Mouse (Mus musculus) CH12F3 (cell line): ENCODE measurements at regions not wholly inside any gene's neighbourhood (a gene's known extent, or its start where the extent isn't known, plus 50 kb on each side); places are given as distances from the start of the nearest gene placed in this dataset.

Experiments used
- in situ Hi-C: fragments of 300-500 bp; cut with MboI; formaldehyde crosslinking; loops from 2 replicates; pipeline ENCODE4 v1.14.3; 2020; ENCODE audit warnings: low sequenced_read_pairs

DNA sequence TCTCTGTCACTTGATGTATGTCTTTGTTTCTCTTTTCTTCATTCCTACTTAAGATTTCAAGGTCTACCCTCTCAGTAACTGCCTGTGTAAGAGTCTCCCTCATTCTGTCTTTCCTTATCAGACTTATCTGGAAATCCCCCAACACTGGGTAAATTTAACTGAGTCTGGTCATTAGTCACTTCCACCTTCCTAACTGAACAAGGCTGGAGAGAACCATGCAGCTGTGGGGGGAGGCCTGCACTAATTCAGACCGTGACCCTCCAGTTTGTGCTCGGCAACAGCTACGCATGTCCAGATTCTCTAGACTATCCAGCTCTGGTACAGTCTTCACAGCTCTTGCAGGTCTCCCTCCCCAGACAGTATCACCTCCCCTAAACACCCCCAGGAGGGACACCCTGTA lies 103.3 kb downstream of the Prox1 start:
- in situ Hi-C loops, result no loop called here

DNA sequence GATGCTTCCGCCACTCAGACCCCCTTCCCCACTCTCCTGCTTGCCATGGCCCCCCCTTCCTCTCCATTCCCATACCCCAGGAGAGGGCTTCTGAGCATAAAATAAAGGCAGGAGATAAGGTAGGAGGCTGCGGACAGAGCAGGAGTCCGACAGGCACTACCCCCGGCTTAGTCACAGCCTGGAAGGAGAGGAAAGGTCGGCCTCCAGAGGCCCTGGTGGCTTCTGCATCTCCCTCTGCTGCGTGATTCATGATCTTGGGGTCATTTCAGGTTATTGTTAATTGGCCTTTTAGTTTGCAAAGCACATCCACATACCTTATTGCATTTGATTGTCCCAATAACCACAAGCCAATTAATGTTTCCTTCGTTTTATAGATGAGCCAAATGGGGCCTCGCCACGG lies 104.1 kb downstream of the Prox1 start:
- in situ Hi-C loops, result no loop called here

DNA sequence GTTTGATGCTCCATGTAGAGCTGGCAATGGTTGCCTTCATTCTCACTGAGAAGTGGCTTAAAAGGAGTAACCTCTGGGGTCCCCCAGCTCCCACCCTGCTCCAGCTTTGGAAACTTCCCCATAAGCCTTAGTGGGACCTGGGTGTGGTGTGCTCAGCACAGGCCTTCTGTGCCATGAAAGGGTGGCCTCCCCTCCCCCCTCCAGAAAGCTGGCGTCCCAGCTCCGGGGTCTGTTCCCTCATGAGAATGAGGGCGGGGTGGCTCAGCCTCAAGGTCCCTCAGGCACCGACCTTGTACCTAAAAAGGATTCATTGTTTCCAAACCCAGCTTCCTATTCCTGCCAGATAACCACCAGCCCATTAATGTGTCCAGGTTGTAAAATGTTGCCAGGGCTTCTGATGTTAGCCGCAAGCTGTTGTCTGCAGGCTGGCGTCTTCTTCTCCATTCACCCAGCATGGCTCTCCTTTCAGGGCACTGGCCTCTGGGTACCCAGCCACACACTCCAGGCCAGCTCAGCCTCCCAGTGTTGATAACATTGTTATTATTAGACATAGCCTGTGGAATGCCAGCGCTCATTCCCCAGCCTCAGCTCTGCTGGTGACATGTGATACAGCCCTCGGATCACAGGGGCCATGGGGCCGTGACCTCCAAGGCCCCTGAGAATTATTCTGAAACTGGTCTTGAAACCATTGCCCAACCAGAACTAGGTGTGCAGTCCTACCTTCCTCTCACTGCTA lies 108.8 kb downstream of the Prox1 start:
- in situ Hi-C loops, result no loop called here

DNA sequence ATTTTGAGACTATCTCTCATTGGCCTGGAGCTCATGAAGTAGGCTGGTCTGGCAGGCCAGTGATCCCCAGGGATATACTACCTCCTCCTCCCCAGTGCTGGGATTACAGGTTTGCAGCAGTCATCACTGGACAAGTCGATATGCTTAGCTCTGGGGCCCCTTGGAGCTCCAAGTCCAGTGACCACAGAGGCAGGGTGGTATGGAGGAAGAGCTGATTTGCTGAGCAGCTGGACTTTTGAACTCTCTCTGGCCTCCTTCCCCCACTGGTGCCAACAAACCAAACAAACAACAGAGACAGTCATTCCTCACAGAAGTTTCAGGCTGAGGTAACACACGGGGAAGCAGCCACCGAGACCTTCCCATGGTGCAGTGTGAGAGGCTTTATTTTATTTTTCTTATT lies 111.5 kb downstream of the Prox1 start:
- in situ Hi-C loops, result no loop called here

DNA sequence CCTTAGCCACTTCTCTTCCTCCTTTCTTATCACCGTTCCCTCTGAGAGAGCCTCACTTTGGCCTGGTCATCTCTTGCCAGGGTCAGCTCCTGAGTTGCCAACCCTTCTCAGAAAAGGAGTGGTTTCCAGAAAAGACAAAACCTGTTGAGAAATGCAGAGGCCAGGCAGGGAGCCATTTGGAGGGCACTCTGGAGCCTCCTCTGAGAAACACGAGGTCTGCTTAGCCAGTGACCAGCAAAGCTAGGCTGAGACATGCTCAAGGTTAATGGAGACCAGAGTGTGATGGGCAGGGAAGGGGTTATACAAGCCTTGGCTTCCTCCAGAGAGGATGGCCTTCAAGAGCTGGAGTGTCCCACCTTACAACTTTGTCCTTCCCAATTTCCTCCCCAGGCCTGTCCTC lies 113.6 kb downstream of the Prox1 start:
- in situ Hi-C loops, result no loop called here

DNA sequence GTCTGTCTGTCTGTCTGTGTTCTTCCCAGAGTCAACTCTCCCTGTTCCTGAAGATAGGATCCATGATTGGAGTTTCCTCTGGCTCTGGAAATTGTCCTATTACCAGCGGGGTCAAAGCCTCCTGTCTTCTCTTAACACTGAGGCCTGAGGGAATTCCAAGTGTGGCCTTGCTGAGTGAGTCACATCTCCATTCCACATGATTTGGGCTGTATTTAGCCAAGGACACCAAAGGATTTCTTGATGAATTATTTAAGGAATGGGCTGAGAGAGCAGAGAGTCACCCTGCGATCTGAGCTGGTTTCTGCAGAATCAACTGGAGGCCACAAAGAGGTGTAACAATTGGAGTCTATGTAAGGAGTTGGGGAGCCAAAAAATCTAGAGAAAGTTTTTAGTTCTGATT lies 118.6 kb downstream of the Prox1 start:
- in situ Hi-C loops, result no loop called here

DNA sequence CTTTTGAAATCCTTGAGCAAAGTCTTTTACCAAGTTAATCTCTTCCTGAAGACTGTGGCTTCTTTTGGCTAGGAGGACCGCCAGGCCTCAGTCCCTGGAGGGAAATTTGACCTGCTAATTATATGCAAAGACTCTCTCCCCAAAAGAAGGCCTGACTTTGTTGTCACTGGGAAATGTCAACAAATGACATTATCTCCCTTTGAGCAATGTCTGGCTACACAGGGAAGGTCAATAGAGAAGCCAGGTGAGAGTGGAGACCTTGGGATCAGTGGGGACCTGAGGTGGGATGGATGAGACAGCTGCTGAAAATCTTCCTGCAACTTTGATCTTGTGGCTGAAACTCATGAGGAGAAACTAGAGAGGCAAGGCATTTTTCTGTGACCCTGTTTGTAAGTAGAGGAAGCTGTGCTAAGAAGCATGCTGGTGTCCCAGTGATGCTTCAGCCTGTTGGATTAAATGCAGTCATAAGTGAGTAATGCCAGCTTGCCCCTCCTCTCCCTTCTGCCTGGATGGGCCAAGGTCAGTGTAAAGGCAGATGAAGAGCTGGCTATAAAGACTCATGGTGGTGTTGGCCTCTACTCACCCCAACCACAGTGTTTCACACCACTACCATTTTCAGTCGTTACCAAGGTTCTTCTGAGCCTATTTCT lies 121.9 kb downstream of the Prox1 start:
- in situ Hi-C loops, result no loop called here

DNA sequence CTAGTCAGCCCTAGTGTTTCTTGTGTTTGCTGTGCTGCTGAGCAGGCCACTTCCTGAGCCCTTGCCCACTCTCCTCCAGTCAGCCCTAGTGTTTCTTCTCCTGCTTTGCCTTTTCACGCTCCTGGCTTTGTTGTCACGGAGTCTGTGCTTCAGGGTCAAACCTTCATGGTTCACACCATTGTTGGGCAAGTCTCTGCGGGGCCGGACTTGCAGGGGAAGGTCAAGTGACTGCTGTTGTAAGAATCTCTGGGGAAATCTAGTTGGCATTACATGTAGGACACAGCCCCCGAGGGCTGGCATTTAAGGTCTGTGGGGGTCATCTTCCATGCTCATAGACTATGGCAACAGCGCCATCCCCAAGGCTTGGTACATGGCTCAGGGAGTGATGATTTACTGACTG lies 123.3 kb downstream of the Prox1 start:
- in situ Hi-C loops, result no loop called here

DNA sequence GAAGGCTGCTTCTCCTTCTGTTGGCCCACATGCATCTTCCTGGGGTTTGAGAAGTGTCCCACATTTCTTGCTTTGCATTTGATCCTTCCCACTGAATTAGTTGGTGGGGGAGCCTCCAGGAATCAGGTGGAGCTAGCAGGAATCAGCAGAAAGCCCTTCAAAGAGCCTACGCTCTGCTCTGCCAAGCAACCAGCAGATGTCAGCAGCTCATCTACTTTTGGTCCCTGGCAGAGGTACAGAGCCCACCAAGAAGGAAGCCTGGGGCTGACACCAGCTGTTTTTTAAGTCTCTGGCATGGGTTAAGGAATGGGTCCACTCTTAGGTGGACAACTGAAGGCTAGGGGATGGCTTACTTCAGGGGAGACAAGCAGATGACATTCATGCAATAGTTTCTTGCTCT lies 123.6 kb upstream of the Smyd2 start:
- in situ Hi-C loops, result no loop called here

DNA sequence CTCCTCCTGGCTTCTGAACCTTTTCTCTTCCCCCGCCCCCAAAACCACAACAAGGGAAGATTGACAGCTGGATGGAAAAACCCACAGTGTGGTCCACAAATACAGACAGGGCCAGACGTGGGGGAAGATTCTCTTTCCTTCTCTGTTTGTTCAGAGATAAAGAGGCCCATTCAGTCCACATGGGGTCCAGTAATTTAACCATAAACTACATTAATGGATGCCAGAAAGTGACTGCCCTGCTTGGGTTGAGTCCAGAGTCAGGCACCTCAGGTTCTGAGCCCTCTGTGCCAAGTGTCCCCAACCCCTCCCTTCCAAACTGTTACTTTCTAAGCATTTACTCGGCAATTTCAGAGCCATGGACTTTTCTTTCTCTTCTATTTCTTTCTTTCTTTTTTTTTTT lies 121.9 kb upstream of the Smyd2 start:
- in situ Hi-C loops, result no loop called here

DNA sequence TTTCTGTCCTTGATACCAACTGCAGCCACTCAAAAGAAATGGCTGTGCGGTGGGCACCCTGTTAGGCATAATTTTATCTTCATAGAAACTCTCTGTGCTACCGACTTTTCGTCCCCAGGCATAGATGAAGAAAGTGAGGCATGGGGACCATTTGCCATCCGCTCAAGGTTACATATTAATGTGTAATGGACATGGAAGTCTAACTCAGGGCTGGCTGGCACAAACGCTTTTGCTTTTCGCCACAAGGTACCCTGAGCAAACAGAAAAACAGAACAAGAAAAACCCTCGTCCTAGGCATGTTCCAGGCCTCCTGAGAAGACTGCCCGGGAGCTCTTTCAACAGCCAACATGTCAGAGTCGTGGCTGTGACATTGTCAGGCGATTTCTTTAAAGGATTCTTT lies 121.0 kb upstream of the Smyd2 start:
- in situ Hi-C loops, result no loop called here

DNA sequence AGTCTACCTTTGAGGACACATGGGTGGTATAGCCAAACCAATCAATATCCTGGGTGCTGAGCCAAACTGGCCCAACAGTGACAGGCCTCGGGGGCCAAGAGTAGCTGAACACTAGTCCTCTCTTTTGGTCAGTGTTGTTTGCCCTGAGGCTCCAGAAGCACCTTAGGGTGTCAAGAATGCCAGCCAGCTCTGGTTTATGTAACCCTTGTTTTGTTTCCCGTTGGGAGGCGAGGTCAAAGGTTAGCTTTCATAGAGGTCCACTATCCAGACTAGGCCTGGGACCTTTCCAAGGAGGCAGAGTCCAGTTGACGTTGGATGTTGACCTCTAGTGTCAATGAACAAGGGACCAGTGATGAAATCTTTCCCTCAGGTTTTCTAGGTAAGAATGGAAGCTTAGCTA lies 120.0 kb upstream of the Smyd2 start:
- in situ Hi-C loops, result no loop called here

DNA sequence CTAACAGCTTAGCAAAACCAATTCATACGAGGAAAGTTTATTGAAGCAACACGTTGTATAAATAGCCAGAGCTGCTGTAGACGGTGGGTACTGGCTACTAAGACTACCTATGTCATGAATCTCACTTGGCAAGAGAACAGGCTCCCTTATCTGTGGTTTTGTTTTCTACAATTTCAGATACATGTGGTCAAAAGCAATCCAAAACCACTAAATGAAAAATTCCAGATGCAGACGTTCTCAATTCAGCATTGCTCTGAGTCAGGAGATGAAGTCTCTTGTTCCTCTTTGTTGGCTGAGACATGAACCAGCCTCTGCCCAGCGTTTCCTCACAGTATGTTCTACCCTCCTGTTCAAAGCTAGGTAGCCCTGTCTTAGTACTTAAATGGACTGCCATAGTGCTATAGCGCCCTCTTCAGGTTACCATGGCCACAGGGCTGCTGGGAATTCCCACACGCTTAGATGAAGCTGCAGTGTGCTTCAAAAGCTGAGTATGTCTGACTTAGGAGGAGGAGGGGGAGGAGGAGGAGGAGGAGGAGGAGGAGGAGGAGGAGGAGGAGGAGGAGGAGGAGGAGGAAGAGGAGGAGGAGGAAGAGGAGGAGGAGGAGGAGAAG lies 119.0 kb upstream of the Smyd2 start:
- in situ Hi-C loops, result no loop called here

DNA sequence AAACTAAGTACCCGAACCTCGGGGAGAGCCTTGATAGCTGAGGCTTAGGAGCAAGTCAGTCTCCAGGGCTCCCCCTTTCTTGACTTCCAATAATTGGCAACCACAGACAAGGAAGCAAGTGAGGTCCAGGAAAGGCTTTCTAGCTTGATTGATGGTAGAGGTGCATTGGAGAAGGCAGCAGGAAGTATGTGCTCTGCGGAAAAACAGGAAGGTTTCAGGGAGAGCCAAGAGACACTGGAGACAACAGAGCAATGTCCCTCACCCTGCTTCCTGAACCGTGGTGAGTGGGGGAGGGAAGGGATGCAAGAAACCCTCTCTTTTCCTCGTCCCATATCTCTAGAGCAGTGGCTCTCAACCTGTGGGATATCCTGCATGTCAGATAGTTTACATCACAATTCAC lies 115.9 kb upstream of the Smyd2 start:
- in situ Hi-C loops, result no loop called here

DNA sequence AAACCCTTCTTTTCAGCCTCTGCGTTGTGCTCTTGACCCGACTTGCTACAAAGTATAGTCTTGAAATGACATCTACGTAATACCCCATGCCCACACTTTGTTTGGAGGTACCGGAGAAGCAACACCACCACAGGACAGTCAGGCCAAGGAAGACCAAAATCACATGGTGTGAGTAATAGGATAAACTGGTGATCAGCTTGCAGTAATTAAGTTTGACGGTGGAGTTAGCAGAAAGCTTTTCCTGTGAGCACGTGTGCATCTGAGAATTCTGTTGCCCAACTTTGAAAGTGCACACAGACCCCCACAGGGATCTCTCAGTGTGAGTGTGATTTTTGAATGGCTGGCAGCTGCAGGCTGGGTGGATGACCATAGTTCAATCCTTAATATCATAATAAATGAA lies 114.6 kb upstream of the Smyd2 start:
- in situ Hi-C loops, result no loop called here

DNA sequence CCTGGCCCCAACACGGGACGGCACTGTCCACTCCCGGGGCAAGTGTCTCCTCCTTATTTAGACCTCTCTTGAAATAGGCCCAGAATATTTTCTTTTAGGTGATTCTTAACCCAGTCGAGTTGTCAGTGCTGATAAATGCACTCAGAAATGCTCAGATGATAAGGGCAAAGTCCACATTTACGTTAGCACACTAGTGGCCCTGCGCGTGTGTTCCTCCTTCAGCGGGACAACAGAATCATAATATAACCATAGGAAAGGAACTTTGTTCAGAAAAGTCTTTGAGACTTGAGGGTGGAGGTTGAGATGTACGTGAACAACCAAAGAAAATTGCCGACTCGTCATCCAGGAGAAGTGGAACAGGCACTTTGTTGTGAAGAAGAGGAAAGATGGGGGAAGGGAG lies 113.8 kb upstream of the Smyd2 start:
- in situ Hi-C loops, result no loop called here

DNA sequence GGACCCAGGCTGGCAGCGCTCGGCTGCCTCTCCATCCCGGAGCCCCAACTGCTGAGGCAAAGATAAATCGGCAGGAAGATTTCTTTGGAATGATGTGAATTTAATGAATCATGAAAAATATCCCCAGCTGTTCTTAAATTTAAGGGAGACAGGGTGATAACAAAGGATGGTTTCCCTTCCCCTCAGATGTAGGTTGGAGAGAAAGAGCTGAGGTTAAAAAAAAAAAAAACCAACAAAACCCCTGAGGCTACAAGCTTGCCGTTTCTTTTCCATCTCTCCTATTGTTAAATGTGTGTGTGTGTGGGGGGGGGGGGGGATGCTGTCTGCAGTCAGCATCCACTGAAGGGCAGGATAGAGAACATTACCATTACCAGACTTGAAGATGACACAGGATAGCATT lies 111.9 kb upstream of the Smyd2 start:
- in situ Hi-C loops, result no loop called here

DNA sequence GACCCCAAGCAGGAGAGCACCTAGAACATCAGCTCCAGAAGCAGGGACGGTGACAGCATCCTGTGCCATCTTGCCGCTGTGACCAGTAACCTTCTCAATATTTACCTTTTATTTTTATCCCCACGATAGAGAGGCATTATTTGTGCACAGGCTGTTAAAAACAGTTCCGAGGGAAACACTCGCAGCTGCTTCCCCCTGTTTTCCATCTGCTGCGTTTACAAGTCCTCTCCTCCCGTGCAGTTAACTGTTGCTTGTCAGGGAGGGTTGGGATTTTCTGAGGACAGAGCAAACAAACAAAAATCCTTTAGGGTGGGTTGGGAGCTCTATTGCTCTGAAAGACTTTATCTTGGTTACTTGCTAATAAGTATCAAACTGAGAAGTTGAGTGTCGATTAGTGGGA lies 105.4 kb upstream of the Smyd2 start:
- in situ Hi-C loops, result no loop called here

DNA sequence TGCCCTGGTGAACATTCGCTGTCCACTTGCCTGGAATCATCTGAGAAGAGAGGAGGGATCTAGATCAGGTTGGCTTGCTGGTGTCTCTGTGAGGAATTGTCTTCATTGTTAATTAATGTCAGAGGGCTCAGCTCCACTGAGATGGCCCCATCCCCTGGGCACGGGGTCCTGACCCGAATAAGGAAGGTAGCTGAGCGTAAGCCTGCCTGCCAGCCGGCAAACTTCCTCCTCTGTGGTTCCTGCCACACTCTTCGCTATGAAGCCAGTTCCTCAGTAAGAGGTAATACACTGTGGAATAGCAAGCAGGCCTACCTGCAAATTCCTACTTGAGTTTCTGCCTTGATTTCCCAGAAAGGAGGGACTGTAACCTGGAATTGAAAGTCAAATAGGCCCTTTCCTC lies 87.3 kb upstream of the Smyd2 start:
- in situ Hi-C loops, result no loop called here

DNA sequence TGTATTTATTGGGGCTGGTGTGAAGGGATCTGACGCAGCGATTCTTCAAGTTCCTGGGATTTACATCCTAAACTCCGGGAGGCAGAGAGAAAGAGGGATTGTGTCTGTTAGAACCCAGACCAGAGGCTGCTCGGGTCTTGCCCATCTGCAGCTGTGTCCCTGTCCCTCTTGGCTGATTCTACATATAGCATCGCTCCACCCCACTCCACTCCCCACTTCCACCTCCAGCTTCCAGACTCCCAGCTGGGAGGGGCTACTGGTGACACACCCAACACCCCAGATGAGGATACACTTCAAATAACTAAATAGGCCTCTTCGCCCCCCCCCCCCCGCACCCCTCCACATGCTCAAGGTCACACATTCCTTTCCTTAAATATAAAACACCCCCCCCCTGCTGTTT lies 85.1 kb upstream of the Smyd2 start:
- in situ Hi-C loops, result no loop called here

DNA sequence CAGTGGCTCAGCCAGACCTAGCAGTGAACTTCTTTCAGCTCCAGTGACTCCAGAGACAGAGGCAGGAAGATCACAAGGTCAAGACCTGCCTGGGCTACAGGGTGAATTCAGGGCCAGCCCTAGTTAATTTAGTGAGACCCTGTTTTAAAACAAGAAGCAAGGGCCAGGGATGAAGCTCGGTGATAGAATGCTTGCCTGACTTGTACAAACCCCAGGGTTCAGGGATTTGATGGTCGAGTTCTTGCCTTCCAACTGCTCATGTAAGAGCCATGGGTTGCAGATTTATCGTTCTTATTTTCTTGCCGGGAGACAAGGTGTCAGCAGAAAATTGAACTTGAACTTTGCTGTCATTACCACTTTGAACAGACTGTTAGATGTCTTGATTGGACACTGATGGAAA lies 78.9 kb upstream of the Smyd2 start:
- in situ Hi-C loops, result no loop called here

DNA sequence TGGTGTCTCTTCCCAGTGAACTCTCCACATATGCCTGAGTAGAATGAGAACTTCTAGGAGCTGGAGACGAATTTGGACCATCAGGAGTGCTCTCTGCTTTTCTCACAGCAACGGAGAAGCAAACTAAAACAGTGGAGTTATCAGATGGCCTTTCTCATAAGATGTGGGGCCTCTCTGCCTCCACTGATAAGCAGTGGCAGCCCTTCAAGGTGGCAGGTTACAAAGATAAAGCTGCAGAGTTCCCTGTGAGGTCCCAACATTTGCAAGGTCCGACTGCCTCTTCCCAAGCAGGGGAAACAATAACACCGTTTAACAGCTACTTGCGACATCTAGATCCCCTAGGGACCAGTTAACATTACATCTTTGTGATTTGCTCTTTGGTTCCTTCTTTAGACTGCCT lies 71.5 kb upstream of the Smyd2 start:
- in situ Hi-C loops, result no loop called here

DNA sequence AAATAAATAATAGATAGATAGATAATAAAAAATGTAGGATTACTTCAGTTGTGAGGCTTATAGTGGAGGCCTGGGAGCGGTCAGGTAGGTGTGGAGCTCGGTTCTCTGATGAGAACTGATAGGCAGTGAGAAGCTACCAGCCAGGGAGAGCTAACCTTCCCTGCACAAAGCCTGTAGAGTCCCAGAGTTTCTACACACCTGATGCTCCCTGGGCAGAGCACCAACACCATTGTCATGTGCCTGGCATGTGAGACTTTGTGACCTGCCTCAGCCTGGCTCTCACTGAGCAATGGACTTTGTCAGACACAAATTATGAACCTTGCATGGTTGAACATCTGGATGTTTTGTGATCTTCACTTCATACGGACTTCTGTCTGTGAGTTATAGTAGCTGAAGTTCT lies 71.1 kb upstream of the Smyd2 start:
- in situ Hi-C loops, result no loop called here
